Mouse (Mus musculus): ENCODE data around the gene Brca2. TPM values are rescaled to one million over a fixed set of nuclear protein-coding genes. Genes with fewer than 3 reads are reported as not detected.

Gene Brca2
- polyA plus RNA-seq, 1 experiment from 2014 or later = 6.6 TPM

GRCm38 (mm10) chr5:150560851-150561250, 38.4 kb downstream of the Brca2 start:
- H3K4me1 ChIP-seq (replicated peaks; ENCODE audit: control insufficient read depth, insufficient read depth) = no peaks in the 10 kb centered on the region
- WGBS = 91% methylated on average over 5 of the region's 5 CpGs
- no peak for TF ChIP-seq CTCF (IDR thresholded peaks at IDR 0.05; ENCODE audit: low read depth)
- 0 out of 2 replicates have a peak, but pooled peaks cover 5% of the 10 kb centered on the region for H3K36me3 ChIP-seq (ENCODE audit: control insufficient read depth, insufficient read depth, low read length)
- H3K9ac ChIP-seq (ENCODE audit: low read length) = no peak overlapping the region
- no peak overlapping the region for H3K4me3 ChIP-seq (ENCODE audit: low read depth, low read length)
- no peaks in the 10 kb centered on the region for H3K27me3 ChIP-seq (ENCODE audit: control insufficient read depth, insufficient read depth, low read length)
- no peak overlapping the region for H3K4me2 ChIP-seq (replicated peaks; ENCODE audit: low read depth)
- ATAC-seq (ENCODE audit: low FRiP score, low TSS enrichment) (no peak), DNase-seq (ENCODE audit: low spot score) (no peak)
- no peak overlapping the region for H3K27ac ChIP-seq (replicated peaks)
- H3K9me3 ChIP-seq (ENCODE audit: control insufficient read depth, low read length) = no peaks in the 10 kb centered on the region

- Histone ChIP-seq H3K4me2 (replicated peaks; ENCODE audit: low read depth) (no peak overlapping the region), H3K27ac (replicated peaks) (no peak overlapping the region), H3K9ac (ENCODE audit: low read length) (no peak overlapping the region), H3K9me3 (ENCODE audit: control insufficient read depth, low read length) (no peaks in the 10 kb centered on the region), H3K4me3 (ENCODE audit: low read depth, low read length) (no peak overlapping the region), H3K36me3 (ENCODE audit: control insufficient read depth, insufficient read depth, low read length) (0 out of 2 replicates have a peak, but pooled peaks cover 5% of the 10 kb centered on the region), H3K27me3 (ENCODE audit: control insufficient read depth, insufficient read depth, low read length) (no peaks in the 10 kb centered on the region), H3K4me1 (replicated peaks; ENCODE audit: control insufficient read depth, insufficient read depth) (no peaks in the 10 kb centered on the region)
- DNase-seq (ENCODE audit: low spot score) = no peak
- ATAC-seq (ENCODE audit: low FRiP score, low TSS enrichment) = 0 out of 2 replicates have a peak, but pooled peaks have one; percentile 35
- TF ChIP-seq CTCF (IDR thresholded peaks at IDR 0.05; ENCODE audit: low read depth) (no peak), EP300 (optimal IDR thresholded peaks at IDR 0.05) (no peak)
Observed at GRCm38 (mm10) chr5:150561376-150561775, 38.9 kb downstream of the Brca2 start.

GRCm38 (mm10) chr5:150561783-150562182, 39.4 kb downstream of the Brca2 start:
- H3K27me3 ChIP-seq (ENCODE audit: control insufficient read depth, insufficient read depth, low read length) = no peaks in the 10 kb centered on the region
- H3K4me1 ChIP-seq (replicated peaks; ENCODE audit: control insufficient read depth, insufficient read depth) = no peaks in the 10 kb centered on the region
- no peak overlapping the region for H3K4me2 ChIP-seq (replicated peaks; ENCODE audit: low read depth)
- H3K36me3 ChIP-seq (ENCODE audit: control insufficient read depth, insufficient read depth, low read length) = 0 out of 2 replicates have a peak, but pooled peaks cover 5% of the 10 kb centered on the region
- 77% methylated on average over 5 of the region's 5 CpGs for WGBS
- peak; percentile 58 for ATAC-seq (ENCODE audit: low FRiP score, low TSS enrichment)
- peak; percentile 28 for DNase-seq (ENCODE audit: low spot score)
- H3K9ac ChIP-seq (ENCODE audit: low read length) = no peak overlapping the region
- no peak overlapping the region for H3K27ac ChIP-seq (replicated peaks)
- TF ChIP-seq CTCF (IDR thresholded peaks at IDR 0.05; ENCODE audit: low read depth) = no peak
- TF ChIP-seq EP300 (optimal IDR thresholded peaks at IDR 0.05) = no peak
- no peaks in the 10 kb centered on the region for H3K9me3 ChIP-seq (ENCODE audit: control insufficient read depth, low read length)
- no peak overlapping the region for H3K4me3 ChIP-seq (ENCODE audit: low read depth, low read length)

DNA sequence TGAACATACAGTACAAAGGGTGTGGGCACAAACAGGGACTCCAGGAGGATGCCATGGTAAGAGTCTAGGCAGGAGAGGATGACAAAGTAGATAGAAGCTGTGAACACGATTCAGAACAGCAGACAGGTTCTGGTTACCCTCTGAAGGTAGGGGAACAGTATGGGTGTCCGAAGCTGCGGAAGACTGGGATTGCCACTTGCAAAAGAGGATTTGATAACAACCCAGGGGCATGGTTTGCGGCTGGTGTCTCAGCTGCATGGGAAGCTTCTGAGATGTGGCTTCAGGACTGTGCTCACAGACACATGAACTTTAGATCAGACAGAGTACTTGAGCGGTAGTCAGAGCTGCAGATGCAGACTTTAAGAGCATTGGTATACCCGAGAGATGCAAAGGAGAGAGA, 42.0 kb downstream of the Brca2 start:
- no peaks in the 10 kb centered on the region for H3K9me3 ChIP-seq (ENCODE audit: control insufficient read depth, low read length)
- H3K4me3 ChIP-seq (ENCODE audit: low read depth, low read length) = no peak overlapping the region
- no peak overlapping the region for H3K4me2 ChIP-seq (replicated peaks; ENCODE audit: low read depth)
- no peak for TF ChIP-seq CTCF (IDR thresholded peaks at IDR 0.05; ENCODE audit: low read depth)
- no peak for TF ChIP-seq EP300 (optimal IDR thresholded peaks at IDR 0.05)
- H3K27ac ChIP-seq (replicated peaks) = no peak overlapping the region
- H3K9ac ChIP-seq (ENCODE audit: low read length) = no peak overlapping the region
- H3K4me1 ChIP-seq (replicated peaks; ENCODE audit: control insufficient read depth, insufficient read depth) = no peaks in the 10 kb centered on the region
- ATAC-seq (ENCODE audit: low FRiP score, low TSS enrichment) (no peak), DNase-seq (ENCODE audit: low spot score) (peak; percentile 4)
- WGBS = 94% methylated on average over 6 of the region's 6 CpGs
- H3K27me3 ChIP-seq (ENCODE audit: control insufficient read depth, insufficient read depth, low read length) = no peaks in the 10 kb centered on the region
- peaks cover 14% of the 10 kb centered on the region; the same call in 1 of the 2 replicates for H3K36me3 ChIP-seq (ENCODE audit: control insufficient read depth, insufficient read depth, low read length)

DNA sequence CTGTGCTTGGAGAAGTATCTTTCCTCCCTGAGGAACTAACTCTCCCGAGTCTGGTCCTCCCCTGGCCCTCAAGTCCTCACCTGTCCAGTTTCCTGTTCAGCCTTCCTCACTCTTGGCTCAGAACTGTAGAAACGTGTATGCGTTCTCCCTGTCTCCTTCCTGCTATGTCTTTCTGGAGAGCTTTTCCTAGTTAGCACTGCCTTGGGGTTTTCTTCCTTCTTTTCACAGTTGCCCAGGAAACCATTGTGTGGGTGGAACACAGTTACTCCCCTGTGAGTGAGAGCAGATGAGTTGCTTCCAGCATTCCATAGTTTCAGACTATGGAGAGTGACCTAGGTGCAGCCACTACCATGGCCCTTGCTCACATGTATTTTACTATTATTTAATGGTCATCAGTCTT, 43.8 kb downstream of the Brca2 start:
- Histone ChIP-seq H3K9ac (ENCODE audit: low read length) (no peak overlapping the region), H3K4me1 (replicated peaks; ENCODE audit: control insufficient read depth, insufficient read depth) (no peaks in the 10 kb centered on the region), H3K9me3 (ENCODE audit: control insufficient read depth, low read length) (no peaks in the 10 kb centered on the region), H3K27ac (replicated peaks) (0 out of 2 replicates have a peak overlapping the region, but pooled peaks have one; percentile 18), H3K27me3 (ENCODE audit: control insufficient read depth, insufficient read depth, low read length) (no peaks in the 10 kb centered on the region), H3K36me3 (ENCODE audit: control insufficient read depth, insufficient read depth, low read length) (peaks cover 12% of the 10 kb centered on the region; the same call in 1 of the 2 replicates), H3K4me2 (replicated peaks; ENCODE audit: low read depth) (no peak overlapping the region), H3K4me3 (ENCODE audit: low read depth, low read length) (no peak overlapping the region)
- TF ChIP-seq CTCF (IDR thresholded peaks at IDR 0.05; ENCODE audit: low read depth) = no peak
- no peak for TF ChIP-seq EP300 (optimal IDR thresholded peaks at IDR 0.05)
- 36% methylated on average over 3 of the region's 3 CpGs for WGBS
- DNase-seq (ENCODE audit: low spot score) = peak; percentile 14
- ATAC-seq (ENCODE audit: low FRiP score, low TSS enrichment) = 0 out of 2 replicates have a peak, but pooled peaks have one; percentile 11

GRCm38 (mm10) chr5:150566971-150567370, 44.5 kb downstream of the Brca2 start:
- H3K9ac ChIP-seq (ENCODE audit: low read length) = no peak overlapping the region
- no peak for DNase-seq (ENCODE audit: low spot score)

More at GRCm38 (mm10) chr5:150566971-150567370, 44.5 kb downstream of the Brca2 start:
- Histone ChIP-seq H3K9me3 (ENCODE audit: control insufficient read depth, low read length) (no peaks in the 10 kb centered on the region), H3K4me3 (ENCODE audit: low read depth, low read length) (no peak overlapping the region), H3K27ac (replicated peaks) (no peak overlapping the region), H3K4me2 (replicated peaks; ENCODE audit: low read depth) (no peak overlapping the region), H3K27me3 (ENCODE audit: control insufficient read depth, insufficient read depth, low read length) (no peaks in the 10 kb centered on the region), H3K4me1 (replicated peaks; ENCODE audit: control insufficient read depth, insufficient read depth) (no peaks in the 10 kb centered on the region), H3K36me3 (ENCODE audit: control insufficient read depth, insufficient read depth, low read length) (peaks cover 12% of the 10 kb centered on the region; the same call in 1 of the 2 replicates)
- WGBS = 88% methylated on average over 5 of the region's 5 CpGs
- TF ChIP-seq EP300 (optimal IDR thresholded peaks at IDR 0.05) (no peak), CTCF (IDR thresholded peaks at IDR 0.05; ENCODE audit: low read depth) (no peak)
- ATAC-seq (ENCODE audit: low FRiP score, low TSS enrichment) = no peak

Data from stomach, postnatal 0 days (tissue).